Mouse (Mus musculus): ENCODE results near the gene Nkrf. TPM values are rescaled to one million over a fixed set of nuclear protein-coding genes. Genes with fewer than 3 reads are reported as not detected.
"Not testable (repeated sequence)": the region's sequence is repeated elsewhere in the genome, so short reads cannot be mapped to it uniquely, and the experiment has no call there.

Nkrf gene
- polyA plus RNA-seq, 1 experiment: 2.9 TPM

DNA sequence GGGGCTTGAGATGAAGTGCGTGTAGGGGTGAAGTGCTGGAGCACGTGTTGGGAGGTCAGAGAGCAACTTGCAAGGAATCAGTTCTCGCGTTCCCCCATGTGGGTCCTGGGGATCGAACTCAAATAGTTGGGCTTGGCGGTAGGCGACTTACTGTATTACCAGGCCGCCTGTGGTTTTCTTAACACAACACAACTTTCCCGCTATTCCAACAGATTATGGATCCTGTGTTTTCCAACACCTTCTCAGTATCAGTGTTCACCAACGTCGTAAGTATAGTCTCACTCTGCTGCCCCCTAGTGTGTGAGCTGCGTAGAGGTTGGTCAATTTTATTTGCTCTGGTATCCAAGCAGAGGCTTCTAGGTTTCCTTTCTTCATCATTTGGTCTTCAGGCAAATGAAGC, 8.6 kb upstream of the Nkrf start:
- no peak overlapping the region for H3K4me2 ChIP-seq (ENCODE audit: low read depth)
- H3K27me3 ChIP-seq (ENCODE audit: control insufficient read depth, insufficient read depth, insufficient read length): no peaks in the 10 kb centered on the region
- H3ac ChIP-seq (ENCODE audit: control insufficient read depth, insufficient read length): no peak overlapping the region
- H3K4me3 ChIP-seq: no peak overlapping the region
- TF ChIP-seq E2F4 (IDR thresholded peaks at IDR 0.05; ENCODE audit: insufficient read depth) (no peak), POLR2AphosphoS2 (IDR thresholded peaks at IDR 0.05; ENCODE audit: insufficient read length, low read depth) (no peak), REST (IDR thresholded peaks at IDR 0.05; ENCODE audit: insufficient read depth, insufficient read length) (no peak), MYOD1 (IDR thresholded peaks at IDR 0.05; ENCODE audit: control insufficient read depth in 1 of 3, insufficient read length in 2 of 3, low read depth in 2 of 3) (no peak), SRF (IDR thresholded peaks at IDR 0.05; ENCODE audit: control insufficient read depth, insufficient read length, low read depth) (no peak), POLR2A (IDR thresholded peaks at IDR 0.05; ENCODE audit: insufficient read length, low read depth) (no peak), USF1 (IDR thresholded peaks at IDR 0.05; ENCODE audit: low read depth) (no peak), CEBPB (IDR thresholded peaks at IDR 0.05; ENCODE audit: insufficient read depth, poor library complexity, severe bottlenecking) (no peak), TCF3 (IDR thresholded peaks at IDR 0.05; ENCODE audit: insufficient read length, low read depth) (no peak), MYOG (IDR thresholded peaks at IDR 0.05; ENCODE audit: control insufficient read depth in 1 of 3, insufficient read depth in 1 of 3, insufficient read length in 2 of 3, low read depth in 2 of 3) (no peak), MAX (IDR thresholded peaks at IDR 0.05; ENCODE audit: low read depth) (no peak), TCF12 (IDR thresholded peaks at IDR 0.05; ENCODE audit: insufficient read depth, poor library complexity, severe bottlenecking) (no peak)
- no peaks in the 10 kb centered on the region for H3K79me2 ChIP-seq (ENCODE audit: control insufficient read depth, insufficient read depth)
- peaks cover 3% of the 10 kb centered on the region for H3K36me3 ChIP-seq (ENCODE audit: control insufficient read depth, insufficient read depth)

DNA sequence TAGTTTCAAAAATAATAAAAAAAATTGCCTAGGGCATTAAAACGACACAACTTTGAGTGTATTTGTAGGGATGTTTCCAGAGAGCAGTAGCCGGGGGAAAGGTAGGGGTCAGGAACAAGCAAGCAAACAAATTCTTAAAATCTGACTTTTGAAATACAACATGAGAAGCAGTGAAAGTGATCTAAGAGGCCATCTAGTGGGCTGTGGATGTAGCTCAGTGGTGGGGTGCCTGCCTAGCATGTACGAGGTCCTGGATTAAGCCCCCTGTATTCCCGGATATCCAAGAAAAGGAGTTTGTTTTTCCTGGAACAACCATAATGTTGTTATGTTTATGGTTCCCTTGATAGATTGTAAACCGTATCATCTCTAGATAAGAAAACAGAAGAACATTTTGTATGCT, 3.8 kb upstream of the Nkrf start:
- no peak for TF ChIP-seq TCF12 (IDR thresholded peaks at IDR 0.05; ENCODE audit: insufficient read depth, poor library complexity, severe bottlenecking)
- TF ChIP-seq CEBPB (IDR thresholded peaks at IDR 0.05; ENCODE audit: insufficient read depth, poor library complexity, severe bottlenecking): no peak
- no peak for TF ChIP-seq POLR2AphosphoS2 (IDR thresholded peaks at IDR 0.05; ENCODE audit: insufficient read length, low read depth)
- Histone ChIP-seq H3K4me2 (ENCODE audit: low read depth) (no peak overlapping the region), H3K27me3 (ENCODE audit: control insufficient read depth, insufficient read depth, insufficient read length) (no peaks in the 10 kb centered on the region), H3K4me3 (no peak overlapping the region), H3K36me3 (ENCODE audit: control insufficient read depth, insufficient read depth) (no peaks in the 10 kb centered on the region), H3ac (ENCODE audit: control insufficient read depth, insufficient read length) (no peak overlapping the region), H3K79me2 (ENCODE audit: control insufficient read depth, insufficient read depth) (peaks cover 11% of the 10 kb centered on the region)

- Histone ChIP-seq H3K79me2 (ENCODE audit: control insufficient read depth, insufficient read depth) (peaks cover 40% of the 10 kb centered on the region), H3K4me2 (ENCODE audit: low read depth) (peak overlapping the region; percentile 86), H3K4me3 (peak overlapping the region; percentile 53), H3K27me3 (ENCODE audit: control insufficient read depth, insufficient read depth, insufficient read length) (no peaks in the 10 kb centered on the region), H3ac (ENCODE audit: control insufficient read depth, insufficient read length) (peak overlapping the region; percentile 5), H3K36me3 (ENCODE audit: control insufficient read depth, insufficient read depth) (no peaks in the 10 kb centered on the region)
- TF ChIP-seq E2F4 (IDR thresholded peaks at IDR 0.05; ENCODE audit: insufficient read depth) (no peak), USF1 (IDR thresholded peaks at IDR 0.05; ENCODE audit: low read depth) (no peak), SRF (IDR thresholded peaks at IDR 0.05; ENCODE audit: control insufficient read depth, insufficient read length, low read depth) (no peak), MAX (IDR thresholded peaks at IDR 0.05; ENCODE audit: low read depth) (no peak), REST (IDR thresholded peaks at IDR 0.05; ENCODE audit: insufficient read depth, insufficient read length) (no peak), POLR2AphosphoS2 (IDR thresholded peaks at IDR 0.05; ENCODE audit: insufficient read length, low read depth) (peak; percentile 87), TCF3 (IDR thresholded peaks at IDR 0.05; ENCODE audit: insufficient read length, low read depth) (no peak), POLR2A (IDR thresholded peaks at IDR 0.05; ENCODE audit: insufficient read length, low read depth) (peak; percentile 89), MYOG (IDR thresholded peaks at IDR 0.05; ENCODE audit: control insufficient read depth in 1 of 3, insufficient read depth in 1 of 3, insufficient read length in 2 of 3, low read depth in 2 of 3) (no peak), MYOD1 (IDR thresholded peaks at IDR 0.05; ENCODE audit: control insufficient read depth in 1 of 3, insufficient read length in 2 of 3, low read depth in 2 of 3) (no peak), TCF12 (IDR thresholded peaks at IDR 0.05; ENCODE audit: insufficient read depth, poor library complexity, severe bottlenecking) (no peak), CEBPB (IDR thresholded peaks at IDR 0.05; ENCODE audit: insufficient read depth, poor library complexity, severe bottlenecking) (no peak)
Observed at GRCm38 (mm10) chrX:36903115-36903768, 543 bp upstream of the Nkrf start.

GRCm38 (mm10) chrX:36901655-36902054, 1.0 kb downstream of the Nkrf start:
- Histone ChIP-seq H3K4me2 (ENCODE audit: low read depth) (peak overlapping the region; percentile 78), H3K4me3 (peak overlapping the region; percentile 53), H3K27me3 (ENCODE audit: control insufficient read depth, insufficient read depth, insufficient read length) (no peaks in the 10 kb centered on the region), H3K79me2 (ENCODE audit: control insufficient read depth, insufficient read depth) (peaks cover 51% of the 10 kb centered on the region), H3ac (ENCODE audit: control insufficient read depth, insufficient read length) (no peak overlapping the region), H3K36me3 (ENCODE audit: control insufficient read depth, insufficient read depth) (no peaks in the 10 kb centered on the region)
- TF ChIP-seq POLR2AphosphoS2 (IDR thresholded peaks at IDR 0.05; ENCODE audit: insufficient read length, low read depth): no peak
- no peak for TF ChIP-seq MYOG (IDR thresholded peaks at IDR 0.05; ENCODE audit: control insufficient read depth in 1 of 3, insufficient read depth in 1 of 3, insufficient read length in 2 of 3, low read depth in 2 of 3)
- no peak for TF ChIP-seq REST (IDR thresholded peaks at IDR 0.05; ENCODE audit: insufficient read depth, insufficient read length)

DNA sequence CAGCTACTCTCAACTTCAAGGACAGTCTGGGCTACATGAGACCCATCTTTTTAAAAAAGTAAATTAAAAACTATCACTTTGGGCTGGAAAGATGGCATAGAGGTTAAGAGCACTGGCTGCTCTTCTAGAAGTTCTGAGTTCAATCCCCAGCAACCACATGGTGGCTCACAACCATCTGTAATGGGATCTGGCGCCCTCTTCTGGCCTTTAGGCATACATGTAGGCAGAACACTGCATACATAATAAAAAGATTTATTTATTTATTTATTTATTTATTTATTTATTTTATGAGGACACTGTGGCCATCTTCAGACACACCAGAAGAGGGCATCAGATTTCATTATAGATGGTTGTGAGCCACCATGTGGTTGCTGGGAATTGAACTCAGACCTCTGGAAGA, 3.8 kb downstream of the Nkrf start:
- peaks cover 75% of the 10 kb centered on the region for H3K79me2 ChIP-seq (ENCODE audit: control insufficient read depth, insufficient read depth)

More for the DNA sequence above, 3.8 kb downstream of the Nkrf start:
- not testable (repeated sequence) for H3K36me3 ChIP-seq (ENCODE audit: control insufficient read depth, insufficient read depth); H3ac ChIP-seq (ENCODE audit: control insufficient read depth, insufficient read length); H3K27me3 ChIP-seq (ENCODE audit: control insufficient read depth, insufficient read depth, insufficient read length); H3K4me3 ChIP-seq; H3K4me2 ChIP-seq (ENCODE audit: low read depth)

Data from myocyte (in vitro differentiated cells).